Mouse (Mus musculus) leukemia stem cell, adult 10-12 weeks (primary cell): Measurements from ENCODE around the gene Ptpn20. TPM values are rescaled to one million over a fixed set of nuclear protein-coding genes. Genes with fewer than 3 reads are reported as not detected.

Experiments used
- polyA plus RNA-seq: library from polyadenylated mRNA; stranded (reverse); fragments of >175 nt; gene quantifications from 2 replicates; pipeline ENCODE4 v1.2.3, GENCODE M21; 2012; ENCODE audit warnings: low replicate concordance

Gene Ptpn20
- polyA plus RNA-seq: 0.14 TPM in 1 of 2 replicates, not detected in the other

DNA sequence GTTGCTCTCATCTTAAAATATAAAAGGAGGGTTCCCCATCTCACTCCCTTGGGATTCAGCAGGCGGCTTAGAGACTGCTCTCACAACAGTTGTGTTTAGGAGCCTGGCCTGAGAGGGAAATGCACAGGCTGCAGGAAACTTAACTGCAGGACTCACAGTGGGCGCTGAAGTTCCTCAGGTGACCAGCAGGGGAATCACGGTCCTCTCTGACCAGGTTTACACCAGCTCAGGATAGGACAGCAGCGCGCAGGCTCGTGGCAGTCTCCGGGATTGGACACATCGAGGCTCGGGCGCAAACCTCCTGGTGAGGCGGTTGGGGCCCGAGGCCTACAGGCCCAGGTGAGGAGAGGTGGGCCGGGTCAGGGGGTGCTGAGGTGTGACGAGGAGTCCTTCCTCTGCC is at the start of gene Ptpn20:
Gene Ptpn20, plus strand, starts transcription at position 257 of the 400 bp plus-strand sequence.

Other genes starting within 250 kb of the Ptpn20 start
- 3.9 and 7.4 TPM in 2 replicates for gene Mapk8, start 142.0 kb upstream of the Ptpn20 start, polyA plus RNA-seq
- gene Frmpd2, start 117.5 kb upstream of the Ptpn20 start, polyA plus RNA-seq: not detected in 2 replicates